Mouse (Mus musculus): ENCODE data around the gene Arrdc1. TPM values are rescaled to one million over a fixed set of nuclear protein-coding genes. Genes with fewer than 3 reads are reported as not detected.
"Not testable (repeated sequence)": the region's sequence is repeated elsewhere in the genome, so short reads cannot be mapped to it uniquely, and the experiment has no call there.

Gene Arrdc1
- total RNA-seq, 1 experiment, result 14.4 TPM

DNA sequence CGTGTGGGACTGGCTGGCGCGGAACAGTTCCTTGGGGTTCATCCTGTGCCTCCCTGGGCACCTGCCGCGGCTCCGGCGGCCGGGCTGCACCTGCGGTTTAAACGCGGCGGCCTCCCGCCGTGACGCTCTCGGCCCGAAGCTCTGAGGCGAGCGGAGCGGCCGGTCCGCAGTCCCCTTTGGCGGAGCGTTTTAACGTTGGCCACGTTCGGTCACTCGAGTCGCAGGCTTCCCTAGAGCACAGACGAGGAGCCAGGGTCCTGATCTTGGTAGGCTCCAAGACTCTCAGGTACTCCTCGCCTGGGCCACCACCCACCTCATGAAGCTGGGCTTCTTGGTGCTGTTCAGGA lies 15.1 kb upstream of the Arrdc1 start:
- Histone ChIP-seq H3K9me3 (ENCODE audit: control insufficient read depth, insufficient read depth, low read depth, low read length) (no peaks in the 10 kb centered on the region), H3K4me1 (ENCODE audit: control insufficient read depth in 2 of 2, insufficient read depth in 2 of 2, low read length in 2 of 2, poor library complexity in 1 of 2) (peaks cover 0 to 3% of the 10 kb centered on the region in 2 experiments; a peak in 2 of 4 replicates), H3K4me3 (ENCODE audit: insufficient read depth in 1 of 2, low read depth in 1 of 2, low read length in 2 of 2, poor library complexity in 1 of 2, severe bottlenecking in 1 of 2) (peak overlapping the region; percentile 88 to 96), H3K9ac (ENCODE audit: insufficient read depth, low read depth, low read length, poor library complexity, severe bottlenecking) (peak overlapping the region; percentile 94), H3K36me3 (ENCODE audit: control insufficient read depth, insufficient read depth, low read length, poor library complexity, severe bottlenecking) (peaks cover 29% of the 10 kb centered on the region), H3K27ac (ENCODE audit: insufficient read depth, low read depth, low read length, poor library complexity, severe bottlenecking) (peak overlapping the region; percentile 33)
- TF ChIP-seq HCFC1 (IDR thresholded peaks at IDR 0.05; ENCODE audit: borderline replicate concordance, insufficient read depth, low read length) (no peak), ZNF384 (IDR thresholded peaks at IDR 0.05; ENCODE audit: low read depth, low read length) (no peak), ZC3H11A (IDR thresholded peaks at IDR 0.05; ENCODE audit: borderline replicate concordance, low read depth, low read length) (no peak), CHD2 (IDR thresholded peaks at IDR 0.05; ENCODE audit: low read depth, low read length) (no peak), MAFK (IDR thresholded peaks at IDR 0.05; ENCODE audit: insufficient read depth, low read depth, low read length) (no peak)
- in situ Hi-C loops (cut with MboI; ENCODE audit: low sequenced_read_pairs in 2 of 2, unreplicated experiment in 2 of 2), result no loop called here
- no peak for DNase-seq (ENCODE audit: low read depth, low spot score)

DNA sequence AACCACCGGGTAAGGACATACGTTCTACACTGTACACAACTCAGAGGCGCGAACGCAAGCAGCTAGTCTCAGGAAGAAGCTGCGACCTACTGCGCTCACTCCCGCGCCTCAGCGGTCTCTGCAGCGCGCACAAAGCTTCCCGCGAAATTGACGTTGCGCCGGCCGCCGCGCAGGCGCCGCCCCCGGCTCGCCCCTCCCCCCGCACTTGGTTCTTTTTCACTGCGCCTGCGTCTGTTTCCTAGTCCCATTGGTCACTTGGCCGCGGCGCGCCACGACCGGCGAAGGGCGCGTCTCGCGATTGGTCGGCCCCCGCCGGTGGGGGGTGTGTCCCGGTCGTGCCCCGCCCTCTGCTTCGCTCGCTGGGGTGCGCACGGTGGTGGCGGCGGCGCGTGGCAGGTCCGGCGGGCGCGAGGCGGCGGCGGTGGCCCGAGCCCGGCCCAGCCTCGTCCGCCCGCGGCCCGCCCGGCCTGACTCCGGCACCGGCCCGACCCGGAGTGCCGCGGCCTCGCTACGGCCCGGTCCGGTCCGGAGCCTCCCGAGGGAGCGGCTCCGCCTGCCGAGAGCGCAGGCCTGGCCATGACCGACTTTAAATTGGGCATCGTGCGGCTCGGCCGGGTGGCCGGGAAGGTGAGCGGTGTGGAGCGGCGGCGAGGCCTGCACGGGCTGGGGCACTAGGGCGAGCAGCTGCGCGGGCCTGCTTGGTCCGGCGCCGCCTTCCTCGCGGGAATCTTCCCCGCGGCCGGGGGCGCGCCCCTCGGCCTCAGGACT lies 14.6 kb upstream of the Arrdc1 start, which contains the start of gene Zmynd19:
TSS of gene Zmynd19 (plus strand) at position 372 of the 768 bp plus-strand sequence.
- in situ Hi-C loops (cut with MboI; ENCODE audit: low sequenced_read_pairs in 2 of 2, unreplicated experiment in 2 of 2), result no loop called here
- Histone ChIP-seq H3K9me3 (ENCODE audit: control insufficient read depth, insufficient read depth, low read depth, low read length) (no peaks in the 10 kb centered on the region), H3K4me3 (ENCODE audit: insufficient read depth in 1 of 2, low read depth in 1 of 2, low read length in 2 of 2, poor library complexity in 1 of 2, severe bottlenecking in 1 of 2) (peak within 1 kb of the TSS; percentile 88 to 96), H3K4me1 (ENCODE audit: control insufficient read depth in 2 of 2, insufficient read depth in 2 of 2, low read length in 2 of 2, poor library complexity in 1 of 2) (peaks cover 0 to 3% of the 10 kb centered on the region in 2 experiments; a peak in 2 of 4 replicates), H3K27ac (ENCODE audit: insufficient read depth, low read depth, low read length, poor library complexity, severe bottlenecking) (peak within 1 kb of the TSS; percentile 33), H3K36me3 (ENCODE audit: control insufficient read depth, insufficient read depth, low read length, poor library complexity, severe bottlenecking) (peaks cover 24% of the 10 kb centered on the region), H3K9ac (ENCODE audit: insufficient read depth, low read depth, low read length, poor library complexity, severe bottlenecking) (peak within 1 kb of the TSS; percentile 94)
- TF ChIP-seq CHD2 (IDR thresholded peaks at IDR 0.05; ENCODE audit: low read depth, low read length) (no peak), ZNF384 (IDR thresholded peaks at IDR 0.05; ENCODE audit: low read depth, low read length) (no peak), HCFC1 (IDR thresholded peaks at IDR 0.05; ENCODE audit: borderline replicate concordance, insufficient read depth, low read length) (no peak), ZC3H11A (IDR thresholded peaks at IDR 0.05; ENCODE audit: borderline replicate concordance, low read depth, low read length) (no peak), MAFK (IDR thresholded peaks at IDR 0.05; ENCODE audit: insufficient read depth, low read depth, low read length) (no peak)
- peak; percentile 90 for DNase-seq (ENCODE audit: low read depth, low spot score)

DNA sequence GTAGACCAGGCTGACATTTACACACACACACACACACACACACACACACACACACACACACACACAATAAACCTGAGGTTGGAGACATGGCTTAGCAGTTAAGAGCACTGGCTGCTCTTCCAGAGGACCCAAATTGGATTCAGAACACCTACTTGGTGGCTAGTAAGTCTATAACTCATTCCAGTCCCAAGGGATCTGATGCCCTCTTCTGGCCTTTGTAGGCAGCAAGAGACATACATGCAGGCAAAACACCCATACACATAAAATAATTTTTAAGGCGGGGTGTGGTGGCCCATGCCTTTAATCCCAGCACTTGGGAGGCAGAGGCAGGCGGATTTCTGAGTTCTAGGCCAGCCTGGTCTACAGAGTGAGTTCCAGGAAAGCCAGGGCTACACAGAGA lies 9.3 kb upstream of the Arrdc1 start:
- H3K27ac ChIP-seq (ENCODE audit: insufficient read depth, low read depth, low read length, poor library complexity, severe bottlenecking); H3K9ac ChIP-seq (ENCODE audit: insufficient read depth, low read depth, low read length, poor library complexity, severe bottlenecking); in situ Hi-C loops (cut with MboI; ENCODE audit: low sequenced_read_pairs in 2 of 2, unreplicated experiment in 2 of 2); H3K36me3 ChIP-seq (ENCODE audit: control insufficient read depth, insufficient read depth, low read length, poor library complexity, severe bottlenecking); H3K4me3 ChIP-seq (ENCODE audit: insufficient read depth in 1 of 2, low read depth in 1 of 2, low read length in 2 of 2, poor library complexity in 1 of 2, severe bottlenecking in 1 of 2); H3K9me3 ChIP-seq (ENCODE audit: control insufficient read depth, insufficient read depth, low read depth, low read length); DNase-seq (ENCODE audit: low read depth, low spot score); H3K4me1 ChIP-seq (ENCODE audit: control insufficient read depth in 2 of 2, insufficient read depth in 2 of 2, low read length in 2 of 2, poor library complexity in 1 of 2): not testable (repeated sequence)

- TF ChIP-seq MAFK (IDR thresholded peaks at IDR 0.05; ENCODE audit: insufficient read depth, low read depth, low read length), result no peak
- TF ChIP-seq CHD2 (IDR thresholded peaks at IDR 0.05; ENCODE audit: low read depth, low read length), result no peak
- no peak for TF ChIP-seq ZC3H11A (IDR thresholded peaks at IDR 0.05; ENCODE audit: borderline replicate concordance, low read depth, low read length)
- no peak for TF ChIP-seq ZNF384 (IDR thresholded peaks at IDR 0.05; ENCODE audit: low read depth, low read length)
- no peak for TF ChIP-seq HCFC1 (IDR thresholded peaks at IDR 0.05; ENCODE audit: borderline replicate concordance, insufficient read depth, low read length)
- Histone ChIP-seq H3K9me3 (ENCODE audit: control insufficient read depth, insufficient read depth, low read depth, low read length) (no peaks in the 10 kb centered on the region), H3K36me3 (ENCODE audit: control insufficient read depth, insufficient read depth, low read length, poor library complexity, severe bottlenecking) (no peaks in the 10 kb centered on the region), H3K4me3 (ENCODE audit: insufficient read depth in 1 of 2, low read depth in 1 of 2, low read length in 2 of 2, poor library complexity in 1 of 2, severe bottlenecking in 1 of 2) (no peak overlapping the region), H3K9ac (ENCODE audit: insufficient read depth, low read depth, low read length, poor library complexity, severe bottlenecking) (no peak overlapping the region), H3K4me1 (ENCODE audit: control insufficient read depth in 2 of 2, insufficient read depth in 2 of 2, low read length in 2 of 2, poor library complexity in 1 of 2) (no peaks in the 10 kb centered on the region), H3K27ac (ENCODE audit: insufficient read depth, low read depth, low read length, poor library complexity, severe bottlenecking) (no peak overlapping the region)
- in situ Hi-C loops (cut with MboI; ENCODE audit: low sequenced_read_pairs in 2 of 2, unreplicated experiment in 2 of 2), result no loop called here
- no peak for DNase-seq (ENCODE audit: low read depth, low spot score)
Measured at GRCm38 (mm10) chr2:24942092-24942491, 7.0 kb upstream of the Arrdc1 start.
